Mouse (Mus musculus) forebrain, embryonic 11.5 days (tissue): ENCODE measurements around the gene Wnt7b. TPM values are rescaled to one million over a fixed set of nuclear protein-coding genes. Genes with fewer than 3 reads are reported as not detected.

ENCODE experiments used
- polyA plus RNA-seq: library from polyadenylated mRNA; unstranded; fragments of >200 nt; fragmentation: Nextera tagmentation; extraction: Ambion mirVana; gene quantifications from 2 replicates; pipeline ENCODE4 v1.2.1, GENCODE M21; 2014

Wnt7b gene
- polyA plus RNA-seq, 1 experiment from 2014 or later, result 153 TPM

Other genes starting within 250 kb of the Wnt7b start
- 406 and 408 TPM in 2 replicates for gene Atxn10, start 246.2 kb downstream of the Wnt7b start, polyA plus RNA-seq
- not detected in 2 replicates for gene 7530416G11Rik, start 79.2 kb downstream of the Wnt7b start, polyA plus RNA-seq
- gene Ppara, start 152.5 kb upstream of the Wnt7b start, polyA plus RNA-seq, result 0.31 and 0.51 TPM in 2 replicates
- 20.6 and 20.7 TPM in 2 replicates for gene Cdpf1, start 229.2 kb upstream of the Wnt7b start, polyA plus RNA-seq
- 0.05 TPM in 1 of 2 replicates, not detected in the other for gene Pkdrej, start 239.3 kb upstream of the Wnt7b start, polyA plus RNA-seq
- gene Ttc38, start 249.8 kb upstream of the Wnt7b start, polyA plus RNA-seq, result 2.5 and 2.8 TPM in 2 replicates